ENCODE assay signal across 8 mouse cellular contexts in the genomic region with DNA sequence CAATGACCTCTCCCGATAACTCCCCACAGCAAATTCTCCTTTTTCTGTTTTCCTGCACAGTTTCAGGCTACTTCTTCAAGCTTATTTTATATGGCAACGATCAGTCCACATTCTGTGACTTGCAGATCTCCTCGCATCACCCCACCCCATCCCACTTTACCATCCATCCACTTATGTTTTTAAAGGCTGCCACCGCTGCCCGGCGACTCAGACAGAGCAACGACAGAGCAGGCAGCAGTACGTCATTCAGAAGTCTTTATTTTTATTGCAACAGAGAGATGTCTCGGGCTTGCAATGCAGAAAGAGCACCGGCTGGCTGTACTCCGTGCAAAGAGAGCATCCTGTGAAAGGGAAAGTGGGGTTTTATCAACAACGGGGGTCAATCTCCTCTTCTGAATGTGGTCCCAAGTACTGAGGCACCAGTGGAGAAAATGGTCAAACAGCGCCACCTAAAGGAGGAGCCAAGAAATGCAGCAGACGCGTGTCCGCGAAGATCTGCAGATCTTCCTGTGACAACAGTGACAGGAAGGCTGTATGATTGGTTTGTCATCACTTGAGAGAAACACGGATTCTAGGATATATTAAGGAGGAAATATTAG. TPM values are rescaled to one million over a fixed set of nuclear protein-coding genes. Genes with fewer than 3 reads are reported as not detected.
DNase-seq lines count a peak whose midpoint lies in the region; ATAC-seq and TF ChIP-seq lines count a peak whose summit lies in the region.

No protein-coding gene starts in this region.

- peak overlapping the region; percentile 40 for H3K4me3 ChIP-seq in left cerebral cortex, adult 2 months

- intact Hi-C loops in left cerebral cortex, adult 2 months (cut with DNase I): loop anchor here (1.0 to 5.0 kb wide), 5 partner anchors 166 to 589 kb away; partner anchors contain the start of genes Fam122a and Fxn

- TF ChIP-seq CTCF in left cerebral cortex, adult 2 months (IDR thresholded peaks at IDR 0.05): peak; percentile 93

- ATAC-seq in megakaryocyte-erythroid progenitor cell, adult 5-6 weeks (replicated peaks; ENCODE audit: low FRiP score, low TSS enrichment, poor library complexity, severe bottlenecking): peak; percentile 57; the same call in 1 of the 2 replicates
- no peak for ATAC-seq in monocyte, adult 5-6 weeks (replicated peaks; ENCODE audit: insufficient number of reproducible peaks, low FRiP score, low TSS enrichment, poor library complexity, severe bottlenecking)

- no peak overlapping the region for H3K27ac ChIP-seq in left cerebral cortex, adult 2 months

- peak; percentile 90 for DNase-seq in NIH3T3 (ENCODE audit: low read depth)
- peak; percentile 7 for DNase-seq in cerebellum, adult 9-11 months
- peak; percentile 82 for DNase-seq in frontal cortex, postnatal 36 days (ENCODE audit: low spot score in 2 of 2)
- DNase-seq in hindlimb bud, embryonic 11.5 days (ENCODE audit: extremely low spot score, low read depth, low spot score): peak; percentile 66
- DNase-seq in left cerebral cortex, adult 2 months (ENCODE audit: extremely low spot score in 1 of 2, low spot score in 2 of 2): peak; percentile 75 to 79
- DNase-seq in right cerebral cortex, postnatal 4 days: peak; percentile 79

RNA-seq across cellular contexts. Expression of gene Gm10053, which starts 4.3 kb away (rescaled TPM):
- 100 to 1,000 TPM; 185 to 197 TPM for total RNA-seq in left cerebral cortex, adult 2 months (2021)
- 165 and 186 TPM in 2 replicates for total RNA-seq in megakaryocyte-erythroid progenitor cell, adult 5-6 weeks (2014; fragmentation: Nextera tagmentation)
- total RNA-seq in megakaryocyte-erythroid progenitor cell, adult 5-6 weeks (2017): 47.6 and 162 TPM in 2 replicates
- 11.0 to 57.2 TPM (median 41.0 TPM) in 3 replicates for total RNA-seq in monocyte, adult 5-6 weeks (2017)

RNA-seq across cellular contexts. Expression of gene Pgm5, which starts 9.5 kb away (rescaled TPM):
- total RNA-seq in left cerebral cortex, adult 2 months (2021): 1 to 10 TPM; 6.2 to 6.3 TPM
- total RNA-seq in megakaryocyte-erythroid progenitor cell, adult 5-6 weeks (2014; fragmentation: Nextera tagmentation): not detected in 2 replicates
- total RNA-seq in megakaryocyte-erythroid progenitor cell, adult 5-6 weeks (2017): not detected in 2 replicates
- not detected in 3 replicates for total RNA-seq in monocyte, adult 5-6 weeks (2017)

RNA-seq across cellular contexts. Expression of gene Foxd4, which starts 29.9 kb away (rescaled TPM):
- not detected for total RNA-seq in left cerebral cortex, adult 2 months (2021)
- not detected in 2 replicates for total RNA-seq in megakaryocyte-erythroid progenitor cell, adult 5-6 weeks (2014; fragmentation: Nextera tagmentation)
- total RNA-seq in megakaryocyte-erythroid progenitor cell, adult 5-6 weeks (2017): not detected in 2 replicates
- not detected in 3 replicates for total RNA-seq in monocyte, adult 5-6 weeks (2017)

Comparison
In these comparisons a context has a peak if more than half of its experiments do, and no peak if none do; other contexts are left out.
1. DNase-seq: peak in every context shown above with its lines; median percentile 90 in NIH3T3; 82 in frontal cortex, postnatal 36 days; 79 in right cerebral cortex, postnatal 4 days; 77 in left cerebral cortex, adult 2 months; 66 in hindlimb bud, embryonic 11.5 days; 7 in cerebellum, adult 9-11 months.